Mouse (Mus musculus) heart, adult 2 months (tissue): ENCODE results near the gene Fam160a2.

Experiments used
- CTCF ChIP-seq: fragments of 200-600 bp; IDR thresholded peaks from 2 replicates; pipeline ENCODE4 v1.8.1; 2022; ENCODE audit warnings: antibody characterized with exemption, mild to moderate bottlenecking, moderate library complexity
- EP300 ChIP-seq: fragments of 200-500 bp; IDR thresholded peaks from 2 replicates; pipeline ENCODE4 v1.6.1; 2011; ENCODE audit warnings: low read depth, low read length, control low read depth; ENCODE audit not compliant: insufficient read depth
- POLR2A ChIP-seq: fragments of 200-500 bp; IDR thresholded peaks from 2 replicates; pipeline ENCODE4 v1.6.1; 2011; ENCODE audit warnings: mild to moderate bottlenecking, low read depth, low read length, control low read depth; ENCODE audit not compliant: insufficient read depth

- TF ChIP-seq CTCF (no peak), POLR2A (no peak), EP300 (no peak)
These were observed 5.2 kb downstream of the Fam160a2 start for GRCm38 (mm10) chr7:105394606-105395005.
